Mouse (Mus musculus) kidney, adult 2 months (tissue): ENCODE data around the gene C5ar1.

Source experiments
- CTCF ChIP-seq: fragments of 200-500 bp; conservative IDR thresholded peaks from 2 replicates; pipeline ENCODE4 v1.5.1; 2011; ENCODE audit warnings: low read depth, mild to moderate bottlenecking, control low read depth, low read length, moderate library complexity, mixed read lengths; ENCODE audit not compliant: insufficient read depth, insufficient read length
- POLR2A ChIP-seq: fragments of 200-500 bp; IDR thresholded peaks from one replicate; pipeline ENCODE4 v1.6.1; 2011; ENCODE audit warnings: low read depth, low read length, control low read depth

- no peak for TF ChIP-seq CTCF
- TF ChIP-seq POLR2A, result no peak
These were observed 8.7 kb downstream of the C5ar1 start for GRCm38 (mm10) chr7:16250687-16251086.
